Mouse (Mus musculus) gastrocnemius, adult 18-20 months (tissue): ENCODE measurements around the gene Fam3c. TPM values are rescaled to one million over a fixed set of nuclear protein-coding genes. Genes with fewer than 3 reads are reported as not detected.
"Not testable (repeated sequence)": the region's sequence is repeated elsewhere in the genome, so short reads cannot be mapped to it uniquely, and the experiment has no call there.

Experiments used
- DNase-seq: peaks from one replicate; pipeline ENCODE4 v3.0.0; 2021; ENCODE audit warnings: low spot score
- total RNA-seq, 2 experiments: library from RNA; stranded (reverse); gene quantifications; 2 replicates each; pipeline ENCODE4 v1.2.3; 2021

Gene Fam3c
- total RNA-seq, 2 experiments from 2014 or later = 21.5 to 22.8 TPM

GRCm38 (mm10) chr6:22293922-22294321 is 62.1 kb downstream of the Fam3c start:
- DNase-seq = no peak

GRCm38 (mm10) chr6:22292056-22292455 is 64.0 kb downstream of the Fam3c start:
- no peak for DNase-seq

DNA sequence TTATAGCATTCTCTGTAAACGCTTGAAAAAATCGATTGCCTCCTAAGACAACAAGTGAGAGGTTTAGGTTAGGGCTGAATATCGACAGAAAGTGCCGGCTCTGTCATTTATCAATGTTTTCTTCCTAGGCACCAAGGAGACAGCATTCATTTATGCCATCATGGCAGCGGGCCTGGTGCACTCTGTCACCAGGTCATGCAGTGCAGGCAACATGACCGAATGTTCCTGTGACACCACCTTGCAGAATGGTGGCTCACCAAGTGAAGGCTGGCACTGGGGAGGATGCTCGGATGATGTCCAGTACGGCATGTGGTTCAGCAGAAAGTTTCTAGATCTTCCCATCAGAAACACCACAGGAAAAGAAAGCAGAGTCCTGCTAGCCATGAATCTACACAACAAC is 65.3 kb downstream of the Fam3c start:
- DNase-seq = no peak

- no peak for DNase-seq
Observed at GRCm38 (mm10) chr6:22289461-22290021, 66.5 kb downstream of the Fam3c start.

DNA sequence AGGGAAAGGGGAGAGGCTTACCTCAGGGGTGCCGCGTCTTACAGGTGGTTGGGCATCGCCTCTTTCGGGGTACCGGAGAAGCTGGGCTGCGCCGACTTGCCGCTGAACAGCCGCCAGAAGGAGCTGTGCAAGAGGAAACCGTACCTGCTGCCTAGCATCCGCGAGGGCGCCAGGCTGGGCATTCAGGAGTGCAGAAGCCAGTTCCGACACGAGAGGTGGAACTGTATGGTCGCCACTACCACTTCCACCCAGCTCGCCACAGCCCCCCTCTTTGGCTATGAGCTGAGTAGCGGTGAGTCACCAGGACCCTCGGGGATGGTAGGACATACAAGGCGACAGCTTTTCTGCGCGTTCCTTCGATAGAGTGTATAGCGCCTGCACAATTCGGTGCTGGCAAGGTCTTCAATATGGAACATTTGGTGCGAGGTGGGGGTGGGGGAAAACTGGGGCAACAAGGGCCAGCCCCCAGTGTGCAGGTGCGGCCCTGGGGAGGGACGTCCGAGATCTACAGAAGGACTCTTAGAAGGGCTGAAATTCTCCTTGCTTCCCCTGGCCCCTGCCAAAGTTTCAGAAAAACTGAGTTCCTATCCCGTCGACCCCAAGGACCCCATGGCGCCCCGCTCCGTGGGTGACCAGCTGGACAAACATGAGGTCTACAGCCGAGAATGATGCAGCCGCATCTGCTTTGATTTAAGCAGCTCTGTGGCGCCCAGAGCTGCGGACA is 67.1 kb downstream of the Fam3c start:
- peak; percentile 1 for DNase-seq

DNA sequence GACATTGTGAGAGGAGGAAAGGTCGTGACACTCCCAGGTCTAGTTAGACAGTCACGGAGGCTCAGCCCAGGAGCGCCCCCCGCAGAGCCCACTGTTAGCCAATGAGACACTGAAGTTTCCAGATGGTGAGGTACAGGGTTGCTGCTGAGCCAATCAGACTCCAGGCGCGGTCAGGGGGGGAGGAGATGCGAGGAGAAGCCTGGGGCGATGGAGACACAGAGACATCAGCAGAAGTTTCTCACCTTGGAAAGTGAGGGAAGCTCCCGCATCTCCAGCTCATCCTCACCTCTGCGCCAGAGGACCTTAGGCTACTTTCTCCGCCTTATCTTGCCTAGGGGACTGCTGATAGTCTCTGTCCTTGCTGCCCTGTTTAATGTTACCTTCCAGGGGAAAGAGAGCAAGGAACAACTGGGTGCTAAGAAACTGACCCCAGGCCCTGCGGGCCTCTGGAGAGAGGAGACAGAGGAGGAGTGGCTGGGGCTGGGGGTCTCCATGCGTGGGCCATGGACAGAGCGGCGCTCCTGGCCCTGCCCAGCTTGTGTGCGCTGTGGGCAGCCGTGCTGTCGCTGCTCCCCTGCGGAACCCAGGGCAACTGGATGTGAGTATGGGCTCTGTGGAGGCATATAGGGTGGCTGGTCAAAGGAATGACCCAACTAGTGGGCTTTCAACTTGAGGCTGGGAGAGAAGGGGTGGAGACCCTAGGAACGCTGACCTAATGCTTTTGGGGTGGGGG is 67.9 kb downstream of the Fam3c start, which contains the start of gene Wnt16:
Gene Wnt16, plus strand, starts transcription at position 224 of the 733 bp plus-strand sequence.
- DNase-seq = no peak

GRCm38 (mm10) chr6:22282405-22282804 is 73.6 kb downstream of the Fam3c start:
- no peak for DNase-seq

DNA sequence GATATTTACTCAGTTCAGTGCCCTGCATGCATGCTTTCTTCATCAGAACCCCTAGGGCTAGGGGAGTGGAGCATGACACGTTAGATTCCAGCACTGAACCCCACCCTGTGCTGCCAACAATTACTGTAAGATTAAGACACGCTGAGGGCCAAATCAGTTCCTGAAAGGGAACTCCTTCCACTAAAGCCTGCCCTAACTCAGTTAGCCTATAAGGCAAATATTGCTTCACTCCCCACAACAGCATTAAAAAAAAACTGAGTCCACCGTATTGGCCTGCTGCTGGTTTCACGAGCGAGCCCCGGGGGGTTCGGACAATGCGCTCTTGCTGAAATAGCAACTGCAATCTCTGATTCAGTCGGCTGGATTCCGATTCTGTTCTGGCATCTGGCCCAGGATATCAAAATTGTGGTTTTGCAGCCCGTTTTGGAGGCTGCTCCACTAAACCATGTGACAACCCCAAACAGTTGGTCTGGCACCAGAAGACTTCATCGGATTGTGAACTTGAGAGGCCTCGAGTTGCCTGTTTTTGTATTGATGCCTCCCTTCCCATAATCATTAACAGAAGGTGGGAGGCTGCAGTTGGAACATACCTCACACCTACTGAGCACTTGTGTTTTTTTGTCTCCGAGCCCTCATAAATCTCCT is 75.7 kb downstream of the Fam3c start:
- DNase-seq = peak; percentile 58

DNA sequence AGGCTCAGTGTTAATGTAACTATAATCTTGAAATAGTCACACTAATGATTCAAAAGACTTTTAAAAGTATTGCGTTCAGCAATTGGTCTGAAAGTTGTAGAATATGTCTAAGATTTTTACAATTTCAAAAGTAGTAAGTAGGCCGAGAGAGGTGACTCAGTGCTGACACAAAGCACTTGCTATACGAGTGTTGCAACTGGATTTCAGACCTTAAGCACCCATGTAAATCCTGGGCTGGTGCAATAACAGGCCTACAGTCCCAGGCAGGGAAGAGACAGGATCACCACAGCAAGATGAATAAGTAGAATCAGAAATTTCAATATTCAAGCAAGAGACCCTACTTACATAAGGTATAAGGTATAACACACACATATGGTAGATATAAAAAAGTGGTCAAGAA is 78.1 kb downstream of the Fam3c start:
- DNase-seq = no peak

GRCm38 (mm10) chr6:22269840-22270521 is 86.1 kb downstream of the Fam3c start:
- peak; percentile 56 for DNase-seq

GRCm38 (mm10) chr6:22268677-22269076 is 87.4 kb downstream of the Fam3c start:
- no peak for DNase-seq

GRCm38 (mm10) chr6:22267807-22268667 is 88.0 kb downstream of the Fam3c start:
- no peak for DNase-seq

GRCm38 (mm10) chr6:22266018-22266417 is 90.0 kb downstream of the Fam3c start:
- DNase-seq = no peak

DNA sequence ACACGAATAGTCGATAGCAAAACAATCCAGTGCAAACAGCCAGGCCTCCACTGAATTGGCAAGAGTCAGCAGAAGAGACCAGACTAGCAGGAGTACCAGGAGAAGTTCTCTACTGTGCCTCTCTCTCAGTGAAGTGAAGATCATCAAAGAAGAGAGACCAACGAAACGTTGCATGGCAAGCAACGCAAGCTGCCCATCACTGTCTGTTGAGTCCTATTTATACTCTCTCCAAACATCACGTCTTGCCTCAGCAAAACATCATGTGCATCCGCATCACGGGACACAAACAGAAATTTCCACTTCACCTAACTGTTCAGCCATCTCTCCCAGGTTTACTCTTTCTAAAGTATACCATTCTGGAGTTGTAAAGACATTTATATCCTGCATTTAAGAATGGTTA is 91.9 kb downstream of the Fam3c start:
- not testable (repeated sequence) for DNase-seq

- DNase-seq = no peak
Observed at GRCm38 (mm10) chr6:22262519-22262918, 93.5 kb downstream of the Fam3c start.

DNA sequence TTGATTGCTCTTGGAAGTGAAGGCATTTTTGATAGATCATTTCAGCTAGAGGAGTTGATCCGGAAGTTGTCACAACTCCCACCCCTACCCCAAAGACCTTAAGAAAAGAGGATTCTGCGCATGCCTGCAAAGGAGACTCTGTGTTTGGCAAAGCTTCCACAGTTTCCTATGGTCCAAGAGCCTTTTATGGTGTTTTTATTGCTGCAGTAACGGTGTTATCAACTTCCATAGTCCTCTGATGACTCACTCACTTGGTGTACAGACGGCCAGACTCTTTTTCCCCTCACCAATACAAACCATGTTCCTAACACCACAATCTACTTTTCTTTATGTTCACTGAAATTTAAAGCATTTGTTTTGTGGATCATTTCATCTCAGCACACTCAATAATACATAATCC is 97.3 kb downstream of the Fam3c start:
- DNase-seq = no peak
